Mouse (Mus musculus) bone marrow macrophage, adult 2 months (primary cell): ENCODE measurements around the gene Mapk1ip1l.

ENCODE experiments used
- CTCF ChIP-seq: IDR thresholded peaks from 2 replicates; pipeline ENCODE4 v1.5.1; 2012; ENCODE audit warnings: low read depth, mild to moderate bottlenecking, low read length, moderate library complexity
- POLR2A ChIP-seq: IDR thresholded peaks from 2 replicates; pipeline ENCODE4 v1.6.1; 2012; ENCODE audit warnings: mild to moderate bottlenecking, low read depth, low read length, borderline replicate concordance

GRCm38 (mm10) chr14:47353240-47353639, 55.2 kb downstream of the Mapk1ip1l start:
- TF ChIP-seq CTCF, result no peak
- no peak for TF ChIP-seq POLR2A
